Comparison of ENCODE assay signal across 24 mouse cellular contexts in genomic region chr8:78764976-78765375, GRCm38 (mm10). TPM values are rescaled to one million over a fixed set of nuclear protein-coding genes. Genes with fewer than 3 reads are reported as not detected.
DNase-seq lines count a peak whose midpoint lies in the region; TF ChIP-seq lines count a peak whose summit lies in the region.
"Had no signal": no experiment of that assay in that cellular context is flagged by ENCODE, and none has a peak within 500 bp of the region (broad histone marks: within the 10 kb centered on the region; RNA-seq: fewer than 3 reads in every experiment).

No protein-coding gene starts in this region.

- H3K4me3 ChIP-seq in C2C12 (ENCODE audit: insufficient read depth, poor library complexity, severe bottlenecking), result no peak overlapping the region
- H3K4me3 ChIP-seq: embryonic facial prominence, embryonic 12.5 days; embryonic facial prominence, embryonic 15.5 days; forebrain, embryonic 12.5 days; forebrain, embryonic 15.5 days; heart, embryonic 10.5 days; heart, embryonic 13.5 days had no signal

- H3K27me3 ChIP-seq in C2C12 (ENCODE audit: control insufficient read depth, insufficient read depth, insufficient read length), result no peaks in the 10 kb centered on the region
- H3K27me3 ChIP-seq: CH12.LX; embryonic facial prominence, embryonic 12.5 days; embryonic facial prominence, embryonic 15.5 days; forebrain, embryonic 12.5 days; forebrain, embryonic 15.5 days; heart, embryonic 13.5 days had no signal

- DNase-seq in adrenal gland, postnatal 36 days, result peak; percentile 10 to 19
- DNase-seq in adrenal gland, postnatal 14 days, result no peak
- DNase-seq in 3134 (ENCODE audit: extremely low read depth, insufficient read length, low spot score), result peak; percentile 80
- DNase-seq in cerebellum, adult 9-10 months, result no peak
- DNase-seq in cerebellum, adult 9-11 months, result no peak
- DNase-seq: adrenal gland, postnatal 10 days; cerebellum, adult 11-12 months; cerebellum, adult 8-10 months; cerebellum, postnatal 25 days; gastrocnemius, postnatal 14 days; heart, adult 18-20 months; heart, postnatal 14 days; heart, postnatal 4 days; kidney, adult 18-20 months; kidney, adult 9 months had no signal

- no peak for TF ChIP-seq CTCF in C2C12 (IDR thresholded peaks at IDR 0.05; ENCODE audit: control insufficient read depth, insufficient read depth, insufficient read length)

- H3ac ChIP-seq in C2C12 (ENCODE audit: control insufficient read depth, insufficient read length, low read depth), result no peak overlapping the region

- no peaks in the 10 kb centered on the region for H3K79me2 ChIP-seq in C2C12 (ENCODE audit: control insufficient read depth, insufficient read depth)

- H3K36me3 ChIP-seq in C2C12 (ENCODE audit: control insufficient read depth, insufficient read depth), result no peaks in the 10 kb centered on the region
- H3K36me3 ChIP-seq: embryonic facial prominence, embryonic 12.5 days; embryonic facial prominence, embryonic 15.5 days; forebrain, embryonic 12.5 days; forebrain, embryonic 15.5 days; G1E; heart, embryonic 10.5 days; heart, embryonic 13.5 days had no signal

- H3K79me3 ChIP-seq in C2C12 (ENCODE audit: low read depth), result no peaks in the 10 kb centered on the region

TF ChIP-seq in C2C12, 6 proteins besides CTCF, POLR2A, EP300 and RAD21:
- TF ChIP-seq CEBPB (IDR thresholded peaks at IDR 0.05; ENCODE audit: low read depth) (no peak), MYOD1 (IDR thresholded peaks at IDR 0.05; ENCODE audit: control insufficient read depth, insufficient read length, low read depth) (no peak), FOSL1 (IDR thresholded peaks at IDR 0.05; ENCODE audit: insufficient read depth, low read length, poor library complexity, severe bottlenecking) (peak; percentile 11)
TF ChIP-seq in C2C12: peak in this region for 1.

RNA-seq across cellular contexts. Expression of gene Lsm6, which starts 56.0 kb away (rescaled TPM):
- total RNA-seq in adrenal gland, postnatal 36 days (2021), result 100 to 1,000 TPM; 147 to 148 TPM
- total RNA-seq in adrenal gland, postnatal 14 days (2021), result 120 and 127 TPM in 2 replicates
- 117 TPM for polyA plus RNA-seq in C2C12 (2012; fragmentation: generic; extraction: Trizol)

Comparison
In these comparisons a context has a peak if more than half of its experiments do, and no peak if none do; other contexts are left out.
1. DNase-seq: peak in adrenal gland, postnatal 36 days (2 of 2) and 3134 (single experiment); none in adrenal gland, postnatal 14 days (single experiment), cerebellum, adult 9-10 months (single experiment) and cerebellum, adult 9-11 months (single experiment).